Mouse (Mus musculus) CH12.LX (cell line): Measurements from ENCODE around the gene Sidt1. TPM values are rescaled to one million over a fixed set of nuclear protein-coding genes. Genes with fewer than 3 reads are reported as not detected.

Experiments
- DNase-seq: peaks from one replicate; pipeline ENCODE4 v3.0.0-alpha.2; 2013; ENCODE audit errors: extremely low read depth
- H3K27ac ChIP-seq: 2 replicates; pipeline ENCODE4 v1.5.1; 2012; ENCODE audit warnings: low read depth, mild to moderate bottlenecking, control low read depth, moderate library complexity; ENCODE audit not compliant: insufficient read depth
- H3K27me3 ChIP-seq: replicated peaks from 2 replicates; pipeline ENCODE3; 2012; ENCODE audit warnings: inconsistent platforms
- H3K36me3 ChIP-seq, 2 experiments: replicated peaks in 1 of 2; 2 replicates each; pipeline versions ENCODE3 to v1.6.1; 2012; ENCODE audit warnings: inconsistent platforms in 1 of 2, low read length in 1 of 2, mild to moderate bottlenecking in 1 of 2, mixed read lengths in 1 of 2, moderate library complexity in 1 of 2; ENCODE audit not compliant: control insufficient read depth in 1 of 2, insufficient read depth in 1 of 2
- H3K4me1 ChIP-seq, 2 experiments: 2 replicates each; pipeline ENCODE4 v1.6.1; 2012; ENCODE audit warnings: inconsistent platforms in 1 of 2, moderate library complexity in 1 of 2; ENCODE audit not compliant: insufficient read depth in 2 of 2, control insufficient read depth in 1 of 2
- H3K4me2 ChIP-seq: 2 replicates; pipeline ENCODE4 v1.6.1; 2012; ENCODE audit warnings: low read depth, mild to moderate bottlenecking, control low read depth; ENCODE audit not compliant: poor library complexity, insufficient read depth, severe bottlenecking
- H3K4me3 ChIP-seq, 3 experiments: fragments of 150-350 bp in 1 of 3; sonication (generic) in 1 of 3; replicated peaks in 1 of 3; 2 replicates each; pipeline versions ENCODE3 to v1.5.1; 2011 to 2012; ENCODE audit warnings: low read depth in 2 of 3, low read length in 2 of 3, mild to moderate bottlenecking in 2 of 3, moderate library complexity in 2 of 3, control low read depth in 1 of 3, improper control_type of control experiment in 1 of 3, inconsistent platforms in 1 of 3, mixed read lengths in 1 of 3; ENCODE audit not compliant: poor library complexity in 1 of 3
- H3K79me2 ChIP-seq: replicated peaks from 2 replicates; pipeline ENCODE4 v1.6.1; 2012; ENCODE audit warnings: mild to moderate bottlenecking, moderate library complexity; ENCODE audit not compliant: control insufficient read depth, poor library complexity, insufficient read depth, severe bottlenecking; ENCODE audit errors: extremely low read depth
- H3K9ac ChIP-seq: 2 replicates; pipeline ENCODE4 v1.6.1; 2012; ENCODE audit warnings: low read depth, mild to moderate bottlenecking, control low read depth, moderate library complexity; ENCODE audit not compliant: insufficient read depth
- H3K9me3 ChIP-seq: replicated peaks from 2 replicates; pipeline ENCODE3; 2012; ENCODE audit warnings: low read length, inconsistent platforms, mixed read lengths
- CTCF ChIP-seq, 2 experiments: IDR thresholded peaks in 1 of 2; conservative IDR thresholded peaks in 1 of 2; 2 replicates each; pipeline ENCODE4 v1.5.1; 2011 to 2012; ENCODE audit warnings: low read depth in 2 of 2, low read length in 2 of 2, improper control_type of control experiment in 1 of 2, inconsistent platforms in 1 of 2, mild to moderate bottlenecking in 1 of 2, moderate library complexity in 1 of 2
- EP300 ChIP-seq: IDR thresholded peaks from 2 replicates; pipeline ENCODE4 v1.6.1; 2011; ENCODE audit warnings: low read length, improper control_type of control experiment
- GABPA ChIP-seq: IDR thresholded peaks from 2 replicates; pipeline ENCODE4 v1.6.1; 2012; ENCODE audit warnings: low read depth, low read length, improper control_type of control experiment, inconsistent platforms; ENCODE audit not compliant: insufficient replicate concordance
- IRF4 ChIP-seq: IDR thresholded peaks from 2 replicates; pipeline ENCODE4 v1.6.1; 2014; ENCODE audit warnings: low read depth, mild to moderate bottlenecking, inconsistent platforms, low read length, improper control_type of control experiment
- JUND ChIP-seq: conservative IDR thresholded peaks from 2 replicates; pipeline ENCODE4 v1.6.1; 2011; ENCODE audit warnings: low read depth, low read length, improper control_type of control experiment
- MAZ ChIP-seq: IDR thresholded peaks from 2 replicates; pipeline ENCODE4 v1.6.1; 2012; ENCODE audit warnings: low read depth, mild to moderate bottlenecking, inconsistent platforms, low read length, improper control_type of control experiment, moderate library complexity
- NRF1 ChIP-seq: IDR thresholded peaks from 2 replicates; pipeline ENCODE4 v1.6.1; 2014; ENCODE audit warnings: low read depth, mild to moderate bottlenecking, inconsistent platforms, low read length, improper control_type of control experiment, moderate library complexity
- RAD21 ChIP-seq: IDR thresholded peaks from 2 replicates; pipeline ENCODE4 v1.6.1; 2011; ENCODE audit warnings: low read depth, mild to moderate bottlenecking, low read length, improper control_type of control experiment, moderate library complexity
- RCOR1 ChIP-seq: conservative IDR thresholded peaks from 2 replicates; pipeline ENCODE4 v1.6.1; 2012; ENCODE audit warnings: low read depth, mild to moderate bottlenecking, inconsistent platforms, low read length, improper control_type of control experiment
- SMC3 ChIP-seq: IDR thresholded peaks from 2 replicates; pipeline ENCODE4 v1.6.1; 2011; ENCODE audit warnings: low read depth, low read length, improper control_type of control experiment
- USF2 ChIP-seq: conservative IDR thresholded peaks from 2 replicates; pipeline ENCODE4 v1.6.1; 2011; ENCODE audit warnings: low read depth, low read length, improper control_type of control experiment
- ZC3H11A ChIP-seq: IDR thresholded peaks from 2 replicates; pipeline ENCODE4 v1.6.1; 2012; ENCODE audit warnings: low read depth, mild to moderate bottlenecking, inconsistent platforms, low read length, improper control_type of control experiment
- ZKSCAN1 ChIP-seq: IDR thresholded peaks from 2 replicates; pipeline ENCODE4 v1.6.1; 2012; ENCODE audit warnings: low read depth, inconsistent platforms, low read length, improper control_type of control experiment, borderline replicate concordance
- dilution Hi-C: fragments of 300-500 bp; cut with MboI; formaldehyde crosslinking; loops from 2 replicates; pipeline ENCODE4 v1.14.3; 2020; ENCODE audit warnings: low sequenced_read_pairs; ENCODE audit not compliant: extremely low pct_unique_long_range_greater_than_20kb, extremely low pct_ligation_motif_present
- in situ Hi-C: fragments of 300-500 bp; cut with MboI; formaldehyde crosslinking; loops from 3 replicates; pipeline ENCODE4 v1.14.3; 2019; ENCODE audit warnings: low sequenced_read_pairs, low pct_ligation_motif_present, low pct_unique_long_range_greater_than_20kb, mixed read lengths
- polyA plus RNA-seq: library from polyadenylated mRNA; unstranded; fragments of >175 nt; gene quantifications from 2 replicates; pipeline ENCODE4 v1.2.1, GENCODE M21; 2012; ENCODE audit warnings: low read depth; ENCODE audit not compliant: insufficient read length
- total RNA-seq, 2 experiments: library from RNA; depleted of rRNA; stranded (reverse); fragments of 300-350 nt in 1 of 2; fragments of >200 nt in 1 of 2; gene quantifications; 2 replicates each; pipeline ENCODE4 v1.2.3; 2012 to 2014

The Sidt1 gene
- total and polyA plus RNA-seq, 3 experiments: not detected

DNA sequence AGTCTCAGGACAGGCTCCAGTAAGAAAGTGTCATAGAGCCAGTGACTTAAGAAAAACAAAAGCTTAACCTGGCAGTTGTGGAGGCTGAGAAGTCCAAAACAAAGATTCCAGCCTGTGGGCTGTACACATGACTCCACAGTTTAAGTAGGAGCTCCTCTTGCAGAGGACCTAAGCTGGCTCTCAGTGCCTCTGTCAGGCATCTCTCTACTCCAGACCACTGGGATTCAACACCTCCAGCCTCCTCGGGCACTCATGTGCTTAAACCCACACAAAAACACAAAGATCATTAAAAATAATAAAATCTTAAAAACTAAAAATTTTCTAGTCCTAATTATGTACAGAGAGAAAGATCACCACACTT, 122.0 kb downstream of the Sidt1 start:
- H3K27me3 ChIP-seq: no peaks in the 10 kb centered on the region
- H3K4me1 ChIP-seq: peaks cover 0 to 24% of the 10 kb centered on the region in 2 experiments; a peak in 2 of 4 replicates
- H3K9ac ChIP-seq: no peak overlapping the region
- no peaks in the 10 kb centered on the region for H3K9me3 ChIP-seq
- no peak overlapping the region for H3K4me3 ChIP-seq
- in situ Hi-C loops (no loop called here), dilution Hi-C loops (no loop called here)
- no peak overlapping the region for H3K27ac ChIP-seq
- DNase-seq: no peak
- no peak overlapping the region for H3K4me2 ChIP-seq
- TF ChIP-seq GABPA (no peak), RAD21 (no peak), RCOR1 (no peak), JUND (no peak), CTCF (conservative IDR thresholded peaks at IDR 0.05 in 1 of 2, IDR thresholded peaks at IDR 0.05 in 1 of 2; ENCODE audit: low read depth in 2 of 2, low read length in 2 of 2) (no peak), NRF1 (no peak), ZC3H11A (no peak), SMC3 (no peak), ZKSCAN1 (no peak)
- H3K79me2 ChIP-seq: no peaks in the 10 kb centered on the region
- peaks cover 12 to 69% of the 10 kb centered on the region in 2 experiments for H3K36me3 ChIP-seq

DNA sequence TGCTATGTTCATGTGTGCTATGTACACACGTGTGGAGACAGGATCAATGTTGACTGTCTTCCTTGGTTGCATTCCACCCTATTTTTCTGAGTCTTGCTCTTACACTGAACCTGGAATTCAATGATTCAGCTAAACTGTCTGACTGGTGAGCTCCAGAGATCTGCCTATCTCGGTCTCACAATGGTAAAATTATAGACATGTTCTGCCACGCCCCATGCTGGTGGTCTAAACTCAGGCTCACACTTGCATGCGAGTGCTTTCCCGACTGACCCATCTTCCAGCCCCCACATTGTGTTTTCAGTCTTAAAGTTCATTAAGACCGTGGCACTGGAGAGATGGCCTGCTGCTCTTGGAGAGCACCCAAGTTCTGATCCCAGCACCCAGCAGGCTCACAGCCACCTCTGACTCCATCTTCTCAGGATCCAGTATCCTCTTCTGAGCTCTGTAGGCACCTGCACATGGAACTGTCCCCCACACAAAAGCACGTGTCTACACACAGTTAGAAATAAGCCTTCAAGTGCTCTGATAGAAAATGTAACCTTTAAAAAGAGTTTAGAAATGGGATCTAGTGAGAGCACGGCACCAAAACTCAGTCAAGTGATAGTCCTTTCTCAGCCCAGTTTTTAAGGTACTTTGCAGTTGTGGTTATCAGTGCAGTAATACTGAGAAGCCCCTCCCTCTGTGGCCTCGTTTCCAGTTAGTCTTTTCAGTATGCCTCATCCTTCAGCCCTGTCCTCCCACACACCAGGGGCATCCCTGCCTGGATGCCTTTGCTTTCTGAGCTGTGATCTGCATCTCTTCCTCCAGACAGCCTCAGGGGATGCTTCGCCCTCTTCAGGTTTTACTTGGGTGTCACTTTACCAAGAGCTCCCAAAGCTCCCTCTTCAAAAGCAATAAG, 122.6 kb downstream of the Sidt1 start:
- Histone ChIP-seq H3K27me3 (no peaks in the 10 kb centered on the region), H3K9me3 (no peaks in the 10 kb centered on the region), H3K27ac (no peak overlapping the region), H3K79me2 (no peaks in the 10 kb centered on the region), H3K4me1 (peaks cover 0 to 24% of the 10 kb centered on the region in 2 experiments; a peak in 2 of 4 replicates), H3K36me3 (peaks cover 11 to 68% of the 10 kb centered on the region in 2 experiments), H3K4me3 (no peak overlapping the region), H3K4me2 (no peak overlapping the region), H3K9ac (no peak overlapping the region)
- DNase-seq: peak; percentile 66
- dilution Hi-C loops: no loop called here
- TF ChIP-seq IRF4 (0 out of 2 replicates have a peak, but pooled peaks have one; percentile 11), USF2 (no peak), EP300 (peak; percentile 40; the same call in 1 of the 2 replicates), MAZ (no peak)
- in situ Hi-C loops: no loop called here
